Mouse (Mus musculus): ENCODE results near the gene Sympk. TPM values are rescaled to one million over a fixed set of nuclear protein-coding genes. Genes with fewer than 3 reads are reported as not detected.

Gene Sympk
- total and polyA plus RNA-seq, 2 experiments from 2014 or later, result 16.7 to 68.8 TPM

- peak overlapping the region; percentile 74 for H3K9ac ChIP-seq (replicated peaks; ENCODE audit: low read depth, low read length)
- under 1% methylated on average over 44 of the region's 45 CpGs for WGBS
- ATAC-seq (ENCODE audit: insufficient read depth, low read depth), result peak; percentile 83
- H3K27me3 ChIP-seq (ENCODE audit: control insufficient read depth, insufficient read depth, low read length), result no peaks in the 10 kb centered on the region
- H3K4me2 ChIP-seq (ENCODE audit: low read depth, low read length), result peak overlapping the region; percentile 90
- H3K4me3 ChIP-seq (ENCODE audit: low read depth, low read length), result peak overlapping the region; percentile 63
- H3K4me1 ChIP-seq (ENCODE audit: control insufficient read depth, insufficient read depth), result peaks cover 29% of the 10 kb centered on the region
- TF ChIP-seq EP300 (IDR thresholded peaks at IDR 0.05; ENCODE audit: low read depth) (no peak), CTCF (IDR thresholded peaks at IDR 0.05; ENCODE audit: low read depth) (no peak)
- peaks cover 34% of the 10 kb centered on the region for H3K36me3 ChIP-seq (replicated peaks; ENCODE audit: control insufficient read depth, insufficient read depth, low read length)
- H3K9me3 ChIP-seq (replicated peaks; ENCODE audit: control insufficient read depth, low read length), result no peaks in the 10 kb centered on the region
- DNase-seq (ENCODE audit: low spot score), result peak; percentile 96
- H3K27ac ChIP-seq (ENCODE audit: low read depth), result peak overlapping the region; percentile 93
Measured at GRCm38 (mm10) chr7:19093537-19094385, 69.6 kb downstream of the Sympk start.

- H3K4me2 ChIP-seq (ENCODE audit: low read depth, low read length), result peak within 1 kb of the TSS; percentile 90
- H3K9ac ChIP-seq (replicated peaks; ENCODE audit: low read depth, low read length), result peak within 1 kb of the TSS; percentile 74
- WGBS, result 0% methylated on average over 23 of the region's 36 CpGs
- H3K9me3 ChIP-seq (replicated peaks; ENCODE audit: control insufficient read depth, low read length), result no peaks in the 10 kb centered on the region
- no peaks in the 10 kb centered on the region for H3K27me3 ChIP-seq (ENCODE audit: control insufficient read depth, insufficient read depth, low read length)
- peak within 1 kb of the TSS; percentile 93 for H3K27ac ChIP-seq (ENCODE audit: low read depth)
- peaks cover 29% of the 10 kb centered on the region for H3K4me1 ChIP-seq (ENCODE audit: control insufficient read depth, insufficient read depth)
- TF ChIP-seq CTCF (IDR thresholded peaks at IDR 0.05; ENCODE audit: low read depth) (no peak), EP300 (IDR thresholded peaks at IDR 0.05; ENCODE audit: low read depth) (no peak)
- H3K4me3 ChIP-seq (ENCODE audit: low read depth, low read length), result peak within 1 kb of the TSS; percentile 63
- H3K36me3 ChIP-seq (replicated peaks; ENCODE audit: control insufficient read depth, insufficient read depth, low read length), result peaks cover 34% of the 10 kb centered on the region
- DNase-seq (ENCODE audit: low spot score) (no peak), ATAC-seq (ENCODE audit: insufficient read depth, low read depth) (peak; percentile 10; the same call in 1 of the 2 replicates)
Measured at GRCm38 (mm10) chr7:19094471-19094825, 70.3 kb downstream of the Sympk start, which contains the start of gene Six5. TSS of gene Six5 (plus strand) at chr7:19094594.

GRCm38 (mm10) chr7:19094826-19095750 is 70.9 kb downstream of the Sympk start:
- Histone ChIP-seq H3K4me1 (ENCODE audit: control insufficient read depth, insufficient read depth) (peaks cover 29% of the 10 kb centered on the region), H3K27me3 (ENCODE audit: control insufficient read depth, insufficient read depth, low read length) (no peaks in the 10 kb centered on the region), H3K27ac (ENCODE audit: low read depth) (peak overlapping the region; percentile 93), H3K4me3 (ENCODE audit: low read depth, low read length) (peak overlapping the region; percentile 63), H3K9me3 (replicated peaks; ENCODE audit: control insufficient read depth, low read length) (no peaks in the 10 kb centered on the region), H3K36me3 (replicated peaks; ENCODE audit: control insufficient read depth, insufficient read depth, low read length) (peaks cover 27% of the 10 kb centered on the region), H3K9ac (replicated peaks; ENCODE audit: low read depth, low read length) (peak overlapping the region; percentile 74), H3K4me2 (ENCODE audit: low read depth, low read length) (peak overlapping the region; percentile 90)
- under 1% methylated on average over 73 of the region's 87 CpGs for WGBS
- DNase-seq (ENCODE audit: low spot score), result no peak
- TF ChIP-seq EP300 (IDR thresholded peaks at IDR 0.05; ENCODE audit: low read depth) (no peak), CTCF (IDR thresholded peaks at IDR 0.05; ENCODE audit: low read depth) (no peak)
- no peak for ATAC-seq (ENCODE audit: insufficient read depth, low read depth)

GRCm38 (mm10) chr7:19095751-19096110 is 71.6 kb downstream of the Sympk start:
- no peak for TF ChIP-seq EP300 (IDR thresholded peaks at IDR 0.05; ENCODE audit: low read depth)
- no peak for TF ChIP-seq CTCF (IDR thresholded peaks at IDR 0.05; ENCODE audit: low read depth)
- peak overlapping the region; percentile 63 for H3K4me3 ChIP-seq (ENCODE audit: low read depth, low read length)
- WGBS, result 2% methylated on average over 19 of the region's 19 CpGs
- H3K4me1 ChIP-seq (ENCODE audit: control insufficient read depth, insufficient read depth), result peaks cover 29% of the 10 kb centered on the region
- DNase-seq (ENCODE audit: low spot score) (peak; percentile 77), ATAC-seq (ENCODE audit: insufficient read depth, low read depth) (no peak)
- H3K27ac ChIP-seq (ENCODE audit: low read depth), result peak overlapping the region; percentile 93
- H3K36me3 ChIP-seq (replicated peaks; ENCODE audit: control insufficient read depth, insufficient read depth, low read length), result peaks cover 21% of the 10 kb centered on the region
- peak overlapping the region; percentile 90 for H3K4me2 ChIP-seq (ENCODE audit: low read depth, low read length)
- H3K9me3 ChIP-seq (replicated peaks; ENCODE audit: control insufficient read depth, low read length), result no peaks in the 10 kb centered on the region
- H3K27me3 ChIP-seq (ENCODE audit: control insufficient read depth, insufficient read depth, low read length), result no peaks in the 10 kb centered on the region
- H3K9ac ChIP-seq (replicated peaks; ENCODE audit: low read depth, low read length), result peak overlapping the region; percentile 74

GRCm38 (mm10) chr7:19096421-19096976 is 72.3 kb downstream of the Sympk start:
- Histone ChIP-seq H3K36me3 (replicated peaks; ENCODE audit: control insufficient read depth, insufficient read depth, low read length) (peaks cover 13% of the 10 kb centered on the region; the same call in 1 of the 2 replicates), H3K27me3 (ENCODE audit: control insufficient read depth, insufficient read depth, low read length) (no peaks in the 10 kb centered on the region), H3K4me3 (ENCODE audit: low read depth, low read length) (peak overlapping the region; percentile 63), H3K9ac (replicated peaks; ENCODE audit: low read depth, low read length) (peak overlapping the region; percentile 74; the same call in 1 of the 2 replicates), H3K9me3 (replicated peaks; ENCODE audit: control insufficient read depth, low read length) (no peaks in the 10 kb centered on the region), H3K4me2 (ENCODE audit: low read depth, low read length) (peak overlapping the region; percentile 90), H3K27ac (ENCODE audit: low read depth) (peak overlapping the region; percentile 93; the same call in 1 of the 2 replicates), H3K4me1 (ENCODE audit: control insufficient read depth, insufficient read depth) (peaks cover 29% of the 10 kb centered on the region)
- ATAC-seq (ENCODE audit: insufficient read depth, low read depth), result no peak
- TF ChIP-seq EP300 (IDR thresholded peaks at IDR 0.05; ENCODE audit: low read depth) (no peak), CTCF (IDR thresholded peaks at IDR 0.05; ENCODE audit: low read depth) (no peak)
- no peak for DNase-seq (ENCODE audit: low spot score)
- 60% methylated on average over 5 of the region's 5 CpGs for WGBS

Measured in heart, postnatal 0 days (tissue).